ENCODE assay signal across 19 mouse cellular contexts in genomic region chr11:58999830-59000229, GRCm38 (mm10). TPM values are rescaled to one million over a fixed set of nuclear protein-coding genes. Genes with fewer than 3 reads are reported as not detected.
DNase-seq lines count a peak whose midpoint lies in the region; ATAC-seq and TF ChIP-seq lines count a peak whose summit lies in the region.
"Had no signal": no experiment of that assay in that cellular context is flagged by ENCODE, and none has a peak within 500 bp of the region (broad histone marks: within the 10 kb centered on the region; RNA-seq: fewer than 3 reads in every experiment).

No protein-coding gene starts in this region.

- no peaks in the 10 kb centered on the region for H3K9me3 ChIP-seq in heart, embryonic 11.5 days (replicated peaks; ENCODE audit: control insufficient read depth, low read length)
- no peaks in the 10 kb centered on the region for H3K9me3 ChIP-seq in heart, embryonic 16.5 days (replicated peaks; ENCODE audit: control insufficient read depth, low read length)
- H3K9me3 ChIP-seq: embryonic facial prominence, embryonic 13.5 days; forebrain, embryonic 12.5 days; hindbrain, embryonic 10.5 days; intestine, embryonic 15.5 days had no signal

- WGBS in heart, embryonic 11.5 days (ENCODE audit: insufficient replicate concordance): 77% methylated on average over 6 of the region's 6 CpGs
- WGBS in heart, embryonic 16.5 days: 68% methylated on average over 6 of the region's 6 CpGs

- H3K9ac ChIP-seq in heart, embryonic 11.5 days (ENCODE audit: low read depth, low read length): peak overlapping the region; percentile 6; the same call in 1 of the 2 replicates
- peak overlapping the region; percentile 79 for H3K9ac ChIP-seq in heart, embryonic 16.5 days (ENCODE audit: low read length)
- H3K9ac ChIP-seq: embryonic facial prominence, embryonic 13.5 days; forebrain, embryonic 12.5 days; hindbrain, embryonic 14.5 days; intestine, embryonic 15.5 days had no signal

- intact Hi-C loops in heart, postnatal 25 days (cut with DNase I): no loop called here
- intact Hi-C loops in heart, postnatal 10 days (cut with DNase I): no loop called here

- peaks cover 8% of the 10 kb centered on the region; the same call in 1 of the 2 replicates for H3K27me3 ChIP-seq in heart, embryonic 11.5 days (ENCODE audit: control insufficient read depth, insufficient read depth, low read length)
- no peaks in the 10 kb centered on the region for H3K27me3 ChIP-seq in heart, embryonic 16.5 days (ENCODE audit: control insufficient read depth, insufficient read depth, low read length)

- TF ChIP-seq CTCF in layer of hippocampus, adult 2 months (conservative IDR thresholded peaks at IDR 0.05): no peak

- ATAC-seq in heart, embryonic 11.5 days (replicated peaks; ENCODE audit: insufficient number of reproducible peaks, low FRiP score, low TSS enrichment): no peak
- ATAC-seq in heart, embryonic 16.5 days (replicated peaks; ENCODE audit: extremely low read depth, insufficient read depth, low FRiP score): no peak
- ATAC-seq: forebrain, embryonic 16.5 days had no signal

- no peak for DNase-seq in heart, postnatal 25 days (ENCODE audit: low spot score)
- DNase-seq in layer of hippocampus, adult 2 months (ENCODE audit: low spot score in 2 of 2): no peak
- DNase-seq in layer of hippocampus, postnatal 36 days: no peak
- peak; percentile 13 for DNase-seq in heart, postnatal 10 days
- no peak for DNase-seq in cerebellum, postnatal 4 days (ENCODE audit: low spot score in 2 of 2)
- DNase-seq: adrenal gland, postnatal 10 days; cerebellum, adult 11 months; cerebellum, adult 9-10 months; cerebellum, postnatal 25 days; gastrocnemius, postnatal 10 days; kidney, adult 18-20 months had no signal

- H3K36me3 ChIP-seq in heart, embryonic 11.5 days (ENCODE audit: control insufficient read depth, insufficient read depth, low read length): no peaks in the 10 kb centered on the region
- H3K36me3 ChIP-seq in heart, embryonic 16.5 days (ENCODE audit: control insufficient read depth, insufficient read depth): no peaks in the 10 kb centered on the region; the same call in 1 of the 2 replicates
- H3K36me3 ChIP-seq: embryonic facial prominence, embryonic 13.5 days; forebrain, embryonic 12.5 days; hindbrain, embryonic 10.5 days; intestine, embryonic 15.5 days had no signal

- peaks cover 59% of the 10 kb centered on the region for H3K4me1 ChIP-seq in heart, embryonic 11.5 days (ENCODE audit: control insufficient read depth, insufficient read depth, low read length)
- H3K4me1 ChIP-seq in heart, embryonic 16.5 days (ENCODE audit: control insufficient read depth, insufficient read depth, low read length): peaks cover 56% of the 10 kb centered on the region
- H3K4me1 ChIP-seq: embryonic facial prominence, embryonic 13.5 days; intestine, embryonic 15.5 days had no signal

- no peak overlapping the region for H3K4me3 ChIP-seq in heart, embryonic 11.5 days (ENCODE audit: low read depth, low read length)
- H3K4me3 ChIP-seq in layer of hippocampus, adult 2 months: no peak overlapping the region
- H3K4me3 ChIP-seq in heart, embryonic 16.5 days (ENCODE audit: low read length): peak overlapping the region; percentile 52
- H3K4me3 ChIP-seq: embryonic facial prominence, embryonic 13.5 days; forebrain, embryonic 12.5 days; hindbrain, embryonic 10.5 days; intestine, embryonic 15.5 days had no signal

- peak overlapping the region; percentile 50 for H3K27ac ChIP-seq in heart, embryonic 11.5 days (ENCODE audit: low read depth, low read length)
- H3K27ac ChIP-seq in layer of hippocampus, adult 2 months: peak overlapping the region; percentile 88
- peak overlapping the region; percentile 94 for H3K27ac ChIP-seq in heart, embryonic 16.5 days (ENCODE audit: low read length)
- H3K27ac ChIP-seq: embryonic facial prominence, embryonic 13.5 days; forebrain, embryonic 12.5 days; hindbrain, embryonic 10.5 days; hindbrain, embryonic 14.5 days; intestine, embryonic 15.5 days had no signal

- H3K4me2 ChIP-seq in heart, embryonic 11.5 days: peak overlapping the region; percentile 54
- H3K4me2 ChIP-seq in heart, embryonic 16.5 days (ENCODE audit: low read depth, low read length): peak overlapping the region; percentile 75
- H3K4me2 ChIP-seq: embryonic facial prominence, embryonic 13.5 days; forebrain, embryonic 12.5 days; hindbrain, embryonic 14.5 days had no signal

RNA-seq across cellular contexts. Expression of gene Trim11, which starts 21.9 kb away (rescaled TPM):
- 26.1 and 27.5 TPM in 2 replicates for polyA plus RNA-seq in heart, embryonic 11.5 days (2014; fragmentation: Nextera tagmentation; extraction: Ambion mirVana)
- total RNA-seq in heart, postnatal 25 days (2021): 10 to 100 TPM; 14.8 to 15.5 TPM
- total RNA-seq in layer of hippocampus, adult 2 months (2021): 10 to 100 TPM; 32.5 to 35.5 TPM
- 10 to 100 TPM; 28.8 to 29.3 TPM for total RNA-seq in layer of hippocampus, postnatal 36 days (2021)
- polyA plus RNA-seq in heart, embryonic 16.5 days (2015; fragmentation: Nextera tagmentation; extraction: Ambion mirVana): 37.1 and 40.3 TPM in 2 replicates
- 10 to 100 TPM; 19.9 to 20.8 TPM for total RNA-seq in heart, postnatal 10 days (2021)

RNA-seq across cellular contexts. Expression of gene Hist3h2a, which starts 45.3 kb away (rescaled TPM):
- 22.5 and 23.3 TPM in 2 replicates for polyA plus RNA-seq in heart, embryonic 11.5 days (2014; fragmentation: Nextera tagmentation; extraction: Ambion mirVana)
- 10 to 100 TPM; 17.1 to 21.3 TPM for total RNA-seq in heart, postnatal 25 days (2021)
- total RNA-seq in layer of hippocampus, adult 2 months (2021): 10 to 100 TPM; 66.0 to 69.3 TPM
- 10 to 100 TPM; 73.2 to 83.2 TPM for total RNA-seq in layer of hippocampus, postnatal 36 days (2021)
- polyA plus RNA-seq in heart, embryonic 16.5 days (2015; fragmentation: Nextera tagmentation; extraction: Ambion mirVana): 33.9 and 35.2 TPM in 2 replicates
- 10 to 100 TPM; 33.2 to 36.7 TPM for total RNA-seq in heart, postnatal 10 days (2021)

RNA-seq across cellular contexts. Expression of gene Trim17, which starts 45.3 kb away (rescaled TPM):
- 1.0 and 1.1 TPM in 2 replicates for polyA plus RNA-seq in heart, embryonic 11.5 days (2014; fragmentation: Nextera tagmentation; extraction: Ambion mirVana)
- under 1 TPM; 0.10 to 0.17 TPM for total RNA-seq in heart, postnatal 25 days (2021)
- 1 to 10 TPM; 5.3 to 6.5 TPM for total RNA-seq in layer of hippocampus, adult 2 months (2021)
- 1 to 10 TPM; 5.6 to 6.2 TPM for total RNA-seq in layer of hippocampus, postnatal 36 days (2021)
- polyA plus RNA-seq in heart, embryonic 16.5 days (2015; fragmentation: Nextera tagmentation; extraction: Ambion mirVana): 0.26 and 0.39 TPM in 2 replicates
- under 1 TPM; 0.12 to 0.22 TPM for total RNA-seq in heart, postnatal 10 days (2021)

RNA-seq across cellular contexts. Expression of gene Hist3h2ba, which starts 51.1 kb away (rescaled TPM):
- 6.4 and 8.4 TPM in 2 replicates for polyA plus RNA-seq in heart, embryonic 11.5 days (2014; fragmentation: Nextera tagmentation; extraction: Ambion mirVana)
- total RNA-seq in heart, postnatal 25 days (2021): 1 to 10 TPM; 1.8 to 2.3 TPM
- 100 to 1,000 TPM in 1 of 2 experiments, 10 to 100 TPM in 1; 91.3 to 103 TPM for total RNA-seq in layer of hippocampus, adult 2 months (2021)
- total RNA-seq in layer of hippocampus, postnatal 36 days (2021): 10 to 100 TPM; 88.8 to 93.5 TPM
- 21.8 and 27.5 TPM in 2 replicates for polyA plus RNA-seq in heart, embryonic 16.5 days (2015; fragmentation: Nextera tagmentation; extraction: Ambion mirVana)
- 10 to 100 TPM; 11.0 to 13.0 TPM for total RNA-seq in heart, postnatal 10 days (2021)

Comparison
In these comparisons a context has a peak if more than half of its experiments do, and no peak if none do; other contexts are left out.
1. DNase-seq: peak in heart, postnatal 10 days (2 of 2); none in heart, postnatal 25 days (single experiment), layer of hippocampus, adult 2 months (0 of 2), layer of hippocampus, postnatal 36 days (0 of 2) and cerebellum, postnatal 4 days (0 of 2).
2. RNA of gene Trim17, which starts 45.3 kb away (total RNA-seq): 5.3 to 6.5 TPM in layer of hippocampus, adult 2 months and 5.6 to 6.2 TPM in layer of hippocampus, postnatal 36 days; 0.12 to 0.22 TPM in heart, postnatal 10 days and 0.10 to 0.17 TPM in heart, postnatal 25 days; every median in the first group is over 4 times any median in the second.
3. Peak in every context shown above with its lines, with median percentiles within 50 percentile points of each other: H3K27ac ChIP-seq.